Mouse (Mus musculus) heart, embryonic 11.5 days (tissue): ENCODE results near the gene Zkscan17. TPM values are rescaled to one million over a fixed set of nuclear protein-coding genes. Genes with fewer than 3 reads are reported as not detected.
A peak's percentile ranks its signal among the peaks of the same experiment; 100 is the strongest.

ENCODE experiments used
- ATAC-seq: fragments of 200-750 bp; cut with Nextera tagmentation; replicated peaks from 2 replicates; pipeline ENCODE4 v1.8.0; 2017; ENCODE audit warnings: moderate library complexity; ENCODE audit not compliant: insufficient number of reproducible peaks, low FRiP score, low TSS enrichment
- H3K27ac ChIP-seq: fragments of 300-500 bp; sonication (generic); 2 replicates; pipeline ENCODE4 v1.5.1; 2014; ENCODE audit warnings: mild to moderate bottlenecking, low read depth, low read length
- H3K27me3 ChIP-seq: fragments of 300-500 bp; sonication (generic); 2 replicates; pipeline ENCODE4 v1.6.1; 2014; ENCODE audit warnings: mild to moderate bottlenecking, low read length, mixed read lengths; ENCODE audit not compliant: control insufficient read depth, insufficient read depth
- H3K36me3 ChIP-seq: fragments of 300-500 bp; sonication (generic); 2 replicates; pipeline ENCODE4 v1.6.1; 2014; ENCODE audit warnings: mild to moderate bottlenecking, low read length, moderate library complexity, mixed read lengths; ENCODE audit not compliant: control insufficient read depth, insufficient read depth
- H3K4me1 ChIP-seq: fragments of 300-500 bp; sonication (generic); 2 replicates; pipeline ENCODE4 v1.6.1; 2014; ENCODE audit warnings: low read length; ENCODE audit not compliant: control insufficient read depth, insufficient read depth
- H3K4me2 ChIP-seq: fragments of 300-500 bp; sonication (generic); 2 replicates; pipeline ENCODE4 v1.6.1; 2014; ENCODE audit warnings: mild to moderate bottlenecking, moderate library complexity
- H3K4me3 ChIP-seq: fragments of 300-500 bp; sonication (generic); 2 replicates; pipeline ENCODE4 v1.5.1; 2014; ENCODE audit warnings: low read depth, low read length
- H3K9ac ChIP-seq: fragments of 300-500 bp; sonication (generic); 2 replicates; pipeline ENCODE4 v1.6.1; 2014; ENCODE audit warnings: mild to moderate bottlenecking, low read depth, low read length, moderate library complexity
- H3K9me3 ChIP-seq: fragments of 300-500 bp; sonication (generic); replicated peaks from 2 replicates; pipeline ENCODE4 v1.6.1; 2016; ENCODE audit warnings: low read length; ENCODE audit not compliant: control insufficient read depth
- WGBS: fragments of 180-500 bp; shearing (Covaris S2); extraction: QIAGEN DNeasy Blood & Tissue Kit; methylation state at CpG from one replicate; pipeline ENCODE4 v1.1.7; 2014; ENCODE audit not compliant: insufficient replicate concordance; 5-methylcytosine and 5-hydroxymethylcytosine counted together
- polyA plus RNA-seq: library from polyadenylated mRNA; unstranded; fragments of >200 nt; fragmentation: Nextera tagmentation; extraction: Ambion mirVana; gene quantifications from 2 replicates; pipeline ENCODE4 v1.2.1, GENCODE M21; 2014

The Zkscan17 gene
- polyA plus RNA-seq, 1 experiment from 2014 or later: 12.8 TPM

DNA sequence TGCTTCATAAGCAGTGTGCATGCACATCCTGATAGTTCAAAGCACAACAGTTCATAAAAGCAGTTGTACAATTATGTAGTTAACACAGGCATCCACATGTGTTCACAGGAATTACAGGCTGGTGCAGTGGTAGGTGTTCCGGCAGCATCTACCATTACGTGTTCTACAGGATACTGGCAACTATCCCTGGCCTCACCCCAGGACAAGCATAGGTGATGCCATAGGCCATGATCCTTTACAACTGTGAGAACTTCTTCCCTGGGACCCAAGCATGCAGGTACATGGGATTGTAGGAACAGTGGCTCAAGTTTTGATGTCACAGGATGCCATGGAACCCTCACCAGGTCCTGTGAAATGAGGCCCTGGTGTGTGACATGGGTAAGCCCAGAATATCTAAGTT, 66.1 kb downstream of the Zkscan17 start:
- WGBS: 92% methylated on average over 2 of the region's 2 CpGs
- H3K9me3 ChIP-seq: peaks cover 12% of the 10 kb centered on the region
- H3K36me3 ChIP-seq: peaks cover 42% of the 10 kb centered on the region
- peaks cover 7% of the 10 kb centered on the region for H3K4me1 ChIP-seq
- no peak for ATAC-seq
- H3K27ac ChIP-seq: no peak overlapping the region
- no peaks in the 10 kb centered on the region for H3K27me3 ChIP-seq
- no peak overlapping the region for H3K4me3 ChIP-seq
- no peak overlapping the region for H3K9ac ChIP-seq
- no peak overlapping the region for H3K4me2 ChIP-seq

GRCm38 (mm10) chr11:59458973-59459372, 67.6 kb downstream of the Zkscan17 start:
- Histone ChIP-seq H3K4me3 (no peak overlapping the region), H3K9me3 (peaks cover 11% of the 10 kb centered on the region), H3K4me2 (no peak overlapping the region), H3K4me1 (peaks cover 7% of the 10 kb centered on the region), H3K27me3 (no peaks in the 10 kb centered on the region), H3K36me3 (peaks cover 38% of the 10 kb centered on the region), H3K9ac (no peak overlapping the region), H3K27ac (peak overlapping the region; percentile 83)
- ATAC-seq: peak; percentile 81
- 13% methylated on average over 5 of the region's 5 CpGs for WGBS

DNA sequence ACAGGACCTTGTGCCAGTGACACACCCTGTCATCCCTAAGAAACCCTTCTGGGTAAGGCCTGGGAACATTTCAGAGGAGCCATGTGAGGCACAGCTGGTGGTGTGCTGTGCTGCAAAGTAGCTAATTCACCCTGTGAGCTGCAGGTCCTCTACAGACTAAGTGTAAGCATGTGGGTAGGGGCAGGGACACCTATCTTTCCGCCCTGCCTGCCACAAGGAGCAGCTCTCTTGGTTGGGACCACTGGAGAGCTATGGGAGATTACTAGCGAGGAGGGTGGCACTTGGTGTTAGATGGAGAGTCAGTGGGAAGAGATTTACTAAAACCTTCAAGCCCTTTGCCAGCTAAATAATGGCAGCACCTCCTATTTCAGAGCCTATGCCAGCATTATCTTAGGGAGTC, 69.7 kb downstream of the Zkscan17 start:
- Histone ChIP-seq H3K4me3 (no peak overlapping the region), H3K4me2 (no peak overlapping the region), H3K9me3 (no peaks in the 10 kb centered on the region), H3K27ac (no peak overlapping the region), H3K36me3 (peaks cover 24% of the 10 kb centered on the region), H3K27me3 (no peaks in the 10 kb centered on the region), H3K9ac (no peak overlapping the region), H3K4me1 (peaks cover 7% of the 10 kb centered on the region)
- WGBS: 90% methylated on average over 2 of the region's 2 CpGs
- ATAC-seq: no peak

GRCm38 (mm10) chr11:59456346-59456745, 70.2 kb downstream of the Zkscan17 start:
- H3K9me3 ChIP-seq: no peaks in the 10 kb centered on the region
- H3K4me3 ChIP-seq: no peak overlapping the region
- no peak overlapping the region for H3K9ac ChIP-seq
- H3K4me2 ChIP-seq: no peak overlapping the region
- peaks cover 21% of the 10 kb centered on the region for H3K36me3 ChIP-seq
- no peaks in the 10 kb centered on the region for H3K27me3 ChIP-seq
- peaks cover 8% of the 10 kb centered on the region for H3K4me1 ChIP-seq
- no peak overlapping the region for H3K27ac ChIP-seq
- no peak for ATAC-seq
- WGBS: 75% methylated on average over 2 of the region's 2 CpGs

GRCm38 (mm10) chr11:59451086-59451485, 75.5 kb downstream of the Zkscan17 start, which contains the start of gene Snap47:
Gene Snap47, minus strand, starts transcription at chr11:59451186.
- 56% methylated on average over 4 of the region's 4 CpGs for WGBS

GRCm38 (mm10) chr11:59450230-59450771, 76.2 kb downstream of the Zkscan17 start:
- Histone ChIP-seq H3K4me2 (peak overlapping the region; percentile 86), H3K4me1 (peaks cover 9% of the 10 kb centered on the region), H3K27ac (peak overlapping the region; percentile 51; the same call in 1 of the 2 replicates), H3K36me3 (peaks cover 9% of the 10 kb centered on the region), H3K9ac (peak overlapping the region; percentile 81), H3K27me3 (no peaks in the 10 kb centered on the region), H3K4me3 (peak overlapping the region; percentile 77), H3K9me3 (no peaks in the 10 kb centered on the region)
- under 1% methylated on average over 38 of the region's 38 CpGs for WGBS
- ATAC-seq: peak; percentile 63; the same call in 1 of the 2 replicates

More at GRCm38 (mm10) chr11:59451086-59451485, 75.5 kb downstream of the Zkscan17 start, which contains the start of gene Snap47:
- peak within 1 kb of the TSS; percentile 77 for H3K4me3 ChIP-seq
- peaks cover 9% of the 10 kb centered on the region for H3K36me3 ChIP-seq
- H3K27me3 ChIP-seq: no peaks in the 10 kb centered on the region
- peaks cover 9% of the 10 kb centered on the region for H3K4me1 ChIP-seq
- ATAC-seq: no peak
- H3K9me3 ChIP-seq: no peaks in the 10 kb centered on the region
- H3K9ac ChIP-seq: peak within 1 kb of the TSS; percentile 81
- peak within 1 kb of the TSS; percentile 51; the same call in 1 of the 2 replicates for H3K27ac ChIP-seq
- peak within 1 kb of the TSS; percentile 86 for H3K4me2 ChIP-seq

DNA sequence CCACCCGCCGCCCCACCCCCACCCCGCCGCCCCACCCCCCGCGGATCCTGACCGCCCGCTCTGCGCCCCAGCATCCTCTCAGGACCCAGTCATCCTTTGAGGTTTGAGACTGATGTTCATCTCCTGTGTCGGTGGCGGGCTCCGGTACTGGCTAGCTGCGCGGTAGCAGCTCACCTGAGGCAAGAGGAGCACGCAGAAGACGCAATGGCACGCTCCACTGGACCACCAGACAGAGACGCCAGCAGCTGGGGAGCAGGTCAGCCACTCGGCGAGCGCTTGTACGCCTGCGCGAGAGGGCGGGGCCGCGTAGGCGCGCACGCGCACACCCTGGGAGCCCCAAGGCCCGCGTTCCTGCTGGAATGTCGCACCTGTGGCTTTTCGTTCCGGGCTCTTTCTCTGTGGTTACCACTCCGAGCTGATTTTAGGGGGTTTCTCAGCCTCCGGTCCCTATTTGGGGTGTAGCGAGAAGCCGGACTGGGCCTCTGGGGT, 76.8 kb downstream of the Zkscan17 start, which contains the start of gene Jmjd4:
Gene Jmjd4 (plus strand): TSS at position 305 of the 489 bp plus-strand sequence.
- H3K27ac ChIP-seq: peak within 1 kb of the TSS; percentile 51; the same call in 1 of the 2 replicates
- ATAC-seq: peak; percentile 92
- H3K9me3 ChIP-seq: no peaks in the 10 kb centered on the region
- peak within 1 kb of the TSS; percentile 81 for H3K9ac ChIP-seq
- H3K4me3 ChIP-seq: peak within 1 kb of the TSS; percentile 77
- H3K27me3 ChIP-seq: no peaks in the 10 kb centered on the region
- H3K36me3 ChIP-seq: peaks cover 9% of the 10 kb centered on the region
- WGBS: 0% methylated on average over 36 of the region's 40 CpGs
- peaks cover 9% of the 10 kb centered on the region for H3K4me1 ChIP-seq
- peak within 1 kb of the TSS; percentile 86 for H3K4me2 ChIP-seq

GRCm38 (mm10) chr11:59443102-59443501, 83.4 kb downstream of the Zkscan17 start:
- Histone ChIP-seq H3K27ac (no peak overlapping the region), H3K4me1 (no peaks in the 10 kb centered on the region)
- no peak for ATAC-seq

DNA sequence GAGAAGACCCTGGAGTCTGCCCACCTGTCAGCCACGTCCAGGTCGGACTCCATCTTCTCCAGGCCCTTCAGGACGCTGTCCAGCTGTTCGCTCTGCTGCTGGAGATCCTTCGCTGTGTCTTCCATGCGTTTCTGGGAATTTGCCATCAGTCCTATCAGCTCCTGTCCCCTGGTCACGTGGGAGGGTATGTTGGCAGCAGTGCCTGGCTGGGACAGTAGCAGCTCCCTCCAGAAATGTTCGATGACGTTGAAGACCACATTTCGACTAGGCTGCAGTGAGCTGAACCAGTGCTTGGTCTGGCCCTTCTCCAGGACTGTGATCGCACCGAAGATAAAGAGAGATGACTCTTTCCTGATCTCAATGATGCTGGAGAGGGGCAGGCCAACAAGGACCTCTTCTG, 88.6 kb downstream of the Zkscan17 start:
- no peak overlapping the region for H3K27ac ChIP-seq
- H3K4me3 ChIP-seq: no peak overlapping the region
- peaks cover 18% of the 10 kb centered on the region for H3K36me3 ChIP-seq
- H3K9ac ChIP-seq: no peak overlapping the region
- 0 out of 2 replicates have a peak, but pooled peaks cover 2% of the 10 kb centered on the region for H3K9me3 ChIP-seq
- no peaks in the 10 kb centered on the region for H3K4me1 ChIP-seq
- H3K4me2 ChIP-seq: no peak overlapping the region
- no peaks in the 10 kb centered on the region for H3K27me3 ChIP-seq
- WGBS: 94% methylated on average over 12 of the region's 12 CpGs
- ATAC-seq: no peak

More at GRCm38 (mm10) chr11:59443102-59443501, 83.4 kb downstream of the Zkscan17 start:
- Histone ChIP-seq H3K27me3 (no peaks in the 10 kb centered on the region), H3K9me3 (no peaks in the 10 kb centered on the region), H3K36me3 (peaks cover 1% of the 10 kb centered on the region), H3K9ac (no peak overlapping the region), H3K4me3 (no peak overlapping the region), H3K4me2 (no peak overlapping the region)
